Mouse (Mus musculus) limb, embryonic 13.5 days (tissue): Measurements from ENCODE around the gene Pold4. TPM values are rescaled to one million over a fixed set of nuclear protein-coding genes. Genes with fewer than 3 reads are reported as not detected.
A peak's percentile ranks its signal among the peaks of the same experiment; 100 is the strongest.

Experiments used
- ATAC-seq: fragments of 200-750 bp; cut with Nextera tagmentation; 2 replicates; pipeline ENCODE4 v1.8.0; 2017; ENCODE audit warnings: low read depth, moderate number of reproducible peaks, moderate TSS enrichment; ENCODE audit not compliant: low FRiP score
- H3K27ac ChIP-seq: fragments of 300-500 bp; sonication (generic); 2 replicates; pipeline ENCODE4 v1.5.1; 2015; ENCODE audit warnings: inconsistent platforms, mild to moderate bottlenecking, moderate library complexity
- H3K27me3 ChIP-seq: fragments of 300-500 bp; sonication (generic); 2 replicates; pipeline ENCODE4 v1.6.1; 2015; ENCODE audit warnings: mild to moderate bottlenecking, inconsistent platforms
- H3K36me3 ChIP-seq: fragments of 300-500 bp; sonication (generic); 2 replicates; pipeline ENCODE4 v1.6.1; 2015; ENCODE audit warnings: inconsistent platforms, mild to moderate bottlenecking, moderate library complexity
- H3K4me1 ChIP-seq: fragments of 300-500 bp; sonication (generic); 2 replicates; pipeline ENCODE4 v1.6.1; 2015; ENCODE audit warnings: inconsistent platforms
- H3K4me2 ChIP-seq: fragments of 300-500 bp; sonication (generic); replicated peaks from 2 replicates; pipeline ENCODE4 v1.6.1; 2015; ENCODE audit warnings: inconsistent platforms, mild to moderate bottlenecking, moderate library complexity
- H3K4me3 ChIP-seq: fragments of 300-500 bp; sonication (generic); 2 replicates; pipeline ENCODE4 v1.5.1; 2015; ENCODE audit warnings: moderate library complexity, mild to moderate bottlenecking, inconsistent platforms
- H3K9ac ChIP-seq: fragments of 300-500 bp; sonication (generic); 2 replicates; pipeline ENCODE4 v1.6.1; 2015; ENCODE audit warnings: mild to moderate bottlenecking, inconsistent platforms
- H3K9me3 ChIP-seq: fragments of 300-500 bp; sonication (generic); 2 replicates; pipeline ENCODE4 v1.6.1; 2016; ENCODE audit warnings: inconsistent platforms
- WGBS: fragments of 180-500 bp; shearing (Covaris S2); methylation state at CpG from one replicate; pipeline ENCODE4 v1.1.7; 2015; 5-methylcytosine and 5-hydroxymethylcytosine counted together
- polyA plus RNA-seq: library from polyadenylated mRNA; unstranded; fragments of >200 nt; fragmentation: Nextera tagmentation; extraction: Ambion mirVana; gene quantifications from 2 replicates; pipeline ENCODE4 v1.2.1, GENCODE M21; 2015

The Pold4 gene
- polyA plus RNA-seq, 1 experiment from 2014 or later: 17.6 TPM

DNA sequence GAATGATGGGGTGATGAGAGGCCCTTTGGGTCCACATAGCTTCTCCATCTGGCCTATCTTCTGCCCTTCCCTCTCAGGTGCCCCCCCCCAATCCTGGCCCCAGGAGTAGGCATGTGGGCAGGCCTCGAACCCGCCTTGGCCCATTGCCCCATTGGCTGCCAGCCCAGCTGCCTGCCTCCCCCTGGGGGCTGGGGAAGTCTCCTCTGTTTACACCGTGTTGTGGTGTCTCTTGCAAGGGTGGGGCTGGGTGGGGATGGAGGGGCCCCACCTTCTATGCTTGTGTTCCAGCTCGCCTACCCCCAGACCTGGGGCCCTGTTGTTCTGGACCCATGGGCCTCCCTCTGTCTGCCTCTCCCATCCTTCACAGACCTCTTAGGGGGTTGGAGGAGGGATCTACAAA, 11.3 kb upstream of the Pold4 start:
- WGBS: 50% methylated on average over 4 of the region's 4 CpGs
- Histone ChIP-seq H3K9ac (peak overlapping the region; percentile 25; the same call in 1 of the 2 replicates), H3K36me3 (peaks cover 35% of the 10 kb centered on the region), H3K4me3 (no peak overlapping the region), H3K27ac (no peak overlapping the region), H3K4me1 (peaks cover 56% of the 10 kb centered on the region), H3K27me3 (no peaks in the 10 kb centered on the region), H3K9me3 (no peaks in the 10 kb centered on the region), H3K4me2 (no peak overlapping the region)
- ATAC-seq: no peak

DNA sequence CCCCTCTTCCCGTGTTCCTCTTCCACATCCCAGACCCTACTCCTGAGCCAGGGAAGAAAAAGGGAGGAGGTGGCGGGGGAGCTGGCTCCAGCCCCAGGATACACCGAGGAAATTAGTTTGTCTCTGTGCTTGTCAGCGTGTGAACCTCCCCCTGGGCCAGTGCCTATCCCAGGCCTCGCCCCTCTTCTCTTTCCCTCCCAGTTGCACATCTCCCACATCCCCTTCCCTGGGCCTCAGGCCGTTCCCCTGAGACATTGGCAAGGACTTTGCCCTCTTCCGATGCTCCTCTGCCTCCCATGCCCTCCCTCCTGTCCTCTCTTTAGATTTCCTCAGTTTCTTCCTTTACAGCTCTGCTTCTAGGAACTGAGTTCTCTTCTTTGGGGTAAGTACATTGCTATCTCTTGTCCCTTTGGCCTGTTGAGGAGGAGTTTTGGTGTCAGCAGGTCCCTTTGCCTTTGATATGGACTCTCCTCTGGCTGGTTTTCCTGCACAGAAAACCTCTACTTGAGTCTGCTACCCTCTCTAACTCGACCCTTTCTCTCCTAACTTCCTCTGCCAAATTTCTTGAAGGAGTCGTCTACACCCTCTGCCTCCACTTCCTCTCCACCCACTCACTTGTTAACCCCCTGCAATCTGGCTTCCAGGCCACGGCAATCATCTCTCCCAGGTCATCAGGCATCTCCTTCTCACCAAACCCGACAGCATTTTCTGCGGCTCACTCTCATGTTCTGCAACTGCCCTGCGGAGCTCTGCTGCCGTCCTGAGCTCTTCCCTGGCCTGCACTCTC, 10.5 kb upstream of the Pold4 start:
- peaks cover 49% of the 10 kb centered on the region for H3K4me1 ChIP-seq
- H3K4me3 ChIP-seq: no peak overlapping the region
- H3K9me3 ChIP-seq: no peaks in the 10 kb centered on the region
- WGBS: 32% methylated on average over 14 of the region's 14 CpGs
- no peak for ATAC-seq
- H3K27ac ChIP-seq: no peak overlapping the region
- H3K4me2 ChIP-seq: no peak overlapping the region
- no peaks in the 10 kb centered on the region for H3K27me3 ChIP-seq
- H3K36me3 ChIP-seq: peaks cover 35% of the 10 kb centered on the region
- H3K9ac ChIP-seq: peak overlapping the region; percentile 31; the same call in 1 of the 2 replicates

DNA sequence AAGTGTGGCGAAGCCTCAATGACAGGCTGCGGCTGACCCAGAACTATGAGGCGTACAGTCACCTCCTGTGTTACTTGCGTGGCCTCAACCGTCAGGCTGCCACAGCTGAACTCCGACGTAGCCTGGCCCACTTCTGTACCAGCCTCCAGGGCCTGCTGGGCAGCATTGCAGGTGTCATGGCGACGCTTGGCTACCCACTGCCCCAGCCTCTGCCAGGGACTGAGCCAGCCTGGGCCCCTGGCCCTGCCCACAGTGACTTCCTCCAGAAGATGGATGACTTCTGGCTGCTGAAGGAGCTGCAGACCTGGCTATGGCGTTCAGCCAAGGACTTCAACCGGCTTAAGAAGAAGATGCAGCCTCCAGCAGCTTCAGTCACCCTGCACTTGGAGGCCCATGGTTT, 9.5 kb upstream of the Pold4 start:
- no peaks in the 10 kb centered on the region for H3K9me3 ChIP-seq
- 78% methylated on average over 11 of the region's 11 CpGs for WGBS
- no peak overlapping the region for H3K4me3 ChIP-seq
- H3K4me1 ChIP-seq: peaks cover 39% of the 10 kb centered on the region
- H3K9ac ChIP-seq: no peak overlapping the region
- no peak for ATAC-seq
- no peak overlapping the region for H3K27ac ChIP-seq
- H3K36me3 ChIP-seq: peaks cover 35% of the 10 kb centered on the region
- no peak overlapping the region for H3K4me2 ChIP-seq
- H3K27me3 ChIP-seq: no peaks in the 10 kb centered on the region

DNA sequence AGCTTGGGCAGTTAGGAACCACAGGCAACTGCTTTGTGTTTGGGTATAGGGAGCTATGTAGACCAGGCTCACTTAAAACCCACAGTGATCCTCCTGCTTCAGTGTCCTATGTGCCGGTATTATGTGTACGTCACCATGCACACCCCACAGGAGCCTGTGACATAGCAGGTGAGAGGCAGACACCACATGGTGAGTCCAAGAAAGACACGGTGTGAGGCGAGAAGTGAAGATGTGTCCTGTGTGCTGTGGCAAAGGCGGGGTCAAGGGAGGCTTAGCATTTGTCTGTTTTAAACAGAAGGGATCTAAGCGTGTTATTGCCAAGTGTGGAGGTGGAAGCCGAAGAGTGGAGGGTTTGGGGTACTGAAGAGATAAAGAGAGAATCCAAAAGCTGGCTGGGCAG, 4.9 kb upstream of the Pold4 start:
- Histone ChIP-seq H3K4me1 (peaks cover 6% of the 10 kb centered on the region), H3K4me2 (no peak overlapping the region), H3K27ac (no peak overlapping the region), H3K9ac (no peak overlapping the region), H3K36me3 (peaks cover 20% of the 10 kb centered on the region), H3K27me3 (peaks cover 12% of the 10 kb centered on the region; the same call in 1 of the 2 replicates), H3K9me3 (no peaks in the 10 kb centered on the region), H3K4me3 (no peak overlapping the region)
- WGBS: 89% methylated on average over 7 of the region's 7 CpGs
- no peak for ATAC-seq

DNA sequence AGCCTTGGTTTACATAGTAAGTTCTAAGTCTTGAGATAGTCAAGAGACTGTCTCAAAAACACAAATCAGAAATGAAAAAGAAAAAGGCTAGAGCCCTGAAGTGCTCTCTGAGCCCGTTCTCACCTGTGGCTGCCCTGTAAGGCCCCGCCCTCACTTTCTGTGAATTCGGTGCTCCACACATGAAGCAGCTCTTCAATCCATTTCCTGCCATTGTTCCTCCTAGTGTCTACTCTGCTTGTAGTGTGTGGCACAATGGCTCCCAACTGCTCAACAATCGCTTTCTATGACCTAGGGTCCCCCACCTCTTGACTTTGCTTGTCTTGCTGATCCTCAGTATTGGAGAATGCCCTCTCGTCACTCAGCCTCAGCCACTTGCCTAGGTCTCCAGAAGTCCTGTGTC, 4.3 kb upstream of the Pold4 start:
- ATAC-seq: no peak
- Histone ChIP-seq H3K9me3 (no peaks in the 10 kb centered on the region), H3K4me1 (peaks cover 11% of the 10 kb centered on the region), H3K4me2 (no peak overlapping the region), H3K27ac (no peak overlapping the region), H3K4me3 (no peak overlapping the region), H3K27me3 (peaks cover 12% of the 10 kb centered on the region; the same call in 1 of the 2 replicates), H3K9ac (no peak overlapping the region), H3K36me3 (peaks cover 13% of the 10 kb centered on the region)
- 73% methylated on average over 5 of the region's 5 CpGs for WGBS

DNA sequence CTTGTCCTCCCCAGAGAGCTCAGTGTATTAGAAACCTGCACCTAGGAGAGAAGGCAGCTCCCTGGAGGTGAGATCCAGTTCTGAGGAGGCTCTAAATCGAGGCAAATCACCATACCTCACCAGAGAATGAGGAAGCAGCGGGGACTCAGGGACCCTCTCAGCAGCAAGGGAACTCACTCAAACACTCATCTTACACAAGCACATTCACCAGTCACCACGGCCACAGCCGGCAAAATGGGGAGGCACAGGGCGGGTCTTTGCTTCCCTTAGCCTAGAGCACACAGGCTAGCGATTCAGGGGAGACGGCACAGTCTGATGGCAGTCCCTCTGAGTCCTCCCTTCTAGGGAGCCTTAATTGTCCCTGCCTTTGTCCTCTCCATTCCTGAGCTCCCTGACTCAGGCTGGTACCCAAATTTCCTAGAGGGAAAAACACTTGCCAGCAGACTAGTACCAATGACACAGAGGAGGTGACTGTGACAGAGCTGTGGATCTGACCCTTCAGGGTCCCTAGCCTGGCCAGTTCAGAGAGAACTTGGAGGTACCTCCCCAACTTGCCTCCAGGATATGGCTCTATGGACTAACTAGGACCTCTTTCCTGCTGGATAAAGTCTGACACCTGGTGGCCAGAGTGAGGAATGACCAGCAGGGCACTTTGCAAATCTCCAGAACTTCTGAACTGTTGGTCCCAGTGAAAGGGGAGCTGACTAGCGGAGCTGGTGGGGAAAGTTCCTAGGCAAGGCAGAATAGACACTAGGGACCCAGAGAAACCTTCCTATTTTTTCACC, 3.6 kb upstream of the Pold4 start:
- no peak overlapping the region; the same call in 1 of the 2 replicates for H3K27ac ChIP-seq
- ATAC-seq: no peak; the same call in 1 of the 2 replicates
- peaks cover 14% of the 10 kb centered on the region for H3K4me1 ChIP-seq
- H3K9ac ChIP-seq: no peak overlapping the region
- H3K4me3 ChIP-seq: no peak overlapping the region
- H3K4me2 ChIP-seq: no peak overlapping the region
- no peaks in the 10 kb centered on the region for H3K9me3 ChIP-seq
- H3K36me3 ChIP-seq: peaks cover 7% of the 10 kb centered on the region
- WGBS: 18% methylated on average over 8 of the region's 8 CpGs
- peaks cover 12% of the 10 kb centered on the region; the same call in 1 of the 2 replicates for H3K27me3 ChIP-seq

DNA sequence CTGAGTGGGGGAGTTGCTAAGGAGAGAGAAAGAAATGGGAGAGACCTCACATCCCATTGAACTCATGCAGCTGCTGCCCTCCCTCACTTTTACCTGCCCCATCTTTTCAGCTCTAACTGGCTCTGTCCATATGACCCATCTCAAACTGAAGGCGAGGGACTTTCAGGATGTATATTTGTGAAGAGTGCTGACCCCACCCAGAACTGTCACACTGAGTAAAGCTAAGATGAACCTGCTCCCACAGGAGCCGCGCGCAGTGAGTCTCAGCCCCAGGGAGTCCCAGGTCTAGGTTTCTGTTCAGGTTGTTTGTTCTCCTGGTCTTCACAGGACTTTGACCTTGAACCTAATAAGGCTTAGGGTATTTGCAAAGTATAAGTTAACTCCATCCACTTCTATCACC, 2.8 kb upstream of the Pold4 start:
- 77% methylated on average over 4 of the region's 4 CpGs for WGBS
- no peak for ATAC-seq
- H3K9me3 ChIP-seq: no peaks in the 10 kb centered on the region
- H3K4me3 ChIP-seq: no peak overlapping the region
- no peak overlapping the region for H3K4me2 ChIP-seq
- H3K36me3 ChIP-seq: no peaks in the 10 kb centered on the region
- H3K27me3 ChIP-seq: peaks cover 12% of the 10 kb centered on the region; the same call in 1 of the 2 replicates
- peaks cover 14% of the 10 kb centered on the region for H3K4me1 ChIP-seq
- H3K27ac ChIP-seq: no peak overlapping the region
- H3K9ac ChIP-seq: no peak overlapping the region

DNA sequence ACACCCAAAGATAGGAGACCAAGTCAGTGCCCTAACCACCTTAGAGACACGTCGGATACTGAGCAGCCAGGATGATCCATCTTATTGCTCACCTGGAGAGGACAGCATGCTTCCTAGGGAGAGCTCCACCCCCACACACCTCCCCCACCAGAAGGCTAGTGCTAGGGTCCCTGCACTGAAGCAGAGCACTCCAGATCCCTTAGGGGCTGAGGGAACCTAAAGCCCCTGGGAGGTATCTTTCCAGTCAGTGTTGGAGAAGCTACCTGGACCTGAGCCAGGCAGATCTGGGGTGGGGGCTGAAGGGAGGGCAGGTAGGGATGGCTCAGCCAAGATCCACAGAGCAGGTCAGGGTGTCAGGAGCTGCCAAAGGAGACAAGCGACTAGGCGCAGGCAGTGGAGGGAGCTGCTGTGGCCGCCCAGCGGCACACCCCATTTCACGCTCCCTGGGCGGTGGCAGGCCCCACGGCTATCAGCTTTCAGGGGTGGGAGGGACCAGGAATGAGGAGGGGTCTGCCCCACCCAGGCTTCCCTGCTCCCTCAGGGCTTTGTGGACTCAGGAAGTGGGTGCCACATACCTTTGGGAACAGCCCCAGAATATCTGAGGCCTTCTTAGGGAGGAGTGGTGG, 2.1 kb upstream of the Pold4 start:
- 35% methylated on average over 9 of the region's 9 CpGs for WGBS
- Histone ChIP-seq H3K27me3 (peaks cover 12% of the 10 kb centered on the region; the same call in 1 of the 2 replicates), H3K4me1 (peaks cover 14% of the 10 kb centered on the region), H3K36me3 (no peaks in the 10 kb centered on the region), H3K4me2 (no peak overlapping the region), H3K9ac (no peak overlapping the region), H3K9me3 (no peaks in the 10 kb centered on the region), H3K27ac (no peak overlapping the region), H3K4me3 (no peak overlapping the region)
- no peak for ATAC-seq

DNA sequence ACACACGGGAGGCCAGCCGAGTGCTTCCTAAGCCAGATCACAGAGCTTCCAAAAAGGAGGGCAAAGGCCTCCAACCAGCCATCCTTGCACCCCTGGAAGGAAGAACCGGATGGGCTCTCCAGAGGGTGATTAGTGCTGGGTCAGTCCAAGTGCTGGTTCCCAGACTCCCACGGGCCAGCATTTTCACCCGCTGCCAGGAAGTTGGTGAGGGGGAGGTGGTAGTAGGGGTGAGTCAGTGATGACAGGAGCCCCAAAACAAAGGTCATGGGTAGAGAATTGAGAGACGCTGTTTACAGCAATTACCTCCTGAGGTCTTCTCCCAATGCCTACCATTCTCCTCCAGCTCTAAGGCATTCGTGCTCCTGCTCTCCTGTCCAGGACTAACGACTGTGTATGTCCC, 1.3 kb upstream of the Pold4 start:
- 79% methylated on average over 8 of the region's 8 CpGs for WGBS
- Histone ChIP-seq H3K4me2 (no peak overlapping the region), H3K36me3 (no peaks in the 10 kb centered on the region), H3K4me3 (no peak overlapping the region), H3K27ac (no peak overlapping the region), H3K9ac (no peak overlapping the region), H3K27me3 (peaks cover 12% of the 10 kb centered on the region; the same call in 1 of the 2 replicates), H3K4me1 (peaks cover 14% of the 10 kb centered on the region), H3K9me3 (no peaks in the 10 kb centered on the region)
- ATAC-seq: no peak

DNA sequence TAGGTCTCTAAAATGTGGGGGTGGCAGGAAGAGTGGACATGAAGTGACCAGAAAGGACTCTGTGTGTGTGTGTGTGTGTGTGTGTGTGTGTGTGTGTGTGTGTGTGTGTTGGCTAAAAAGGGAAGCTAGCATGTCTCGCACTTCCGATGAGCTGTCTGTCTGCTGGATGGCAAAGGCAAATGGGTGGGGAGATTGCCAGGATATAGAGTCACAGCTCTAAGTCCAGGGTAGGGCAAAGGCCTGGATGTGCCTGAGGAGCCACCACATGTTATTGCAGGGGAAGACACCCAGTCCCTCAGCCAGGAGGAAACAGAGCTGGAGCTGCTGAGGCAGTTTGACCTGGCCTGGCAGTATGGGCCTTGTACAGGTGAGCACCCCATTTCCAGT, 480 bp downstream of the Pold4 start:
- peak overlapping the region; percentile 88 for H3K4me2 ChIP-seq
- H3K36me3 ChIP-seq: no peaks in the 10 kb centered on the region
- H3K27me3 ChIP-seq: peaks cover 12% of the 10 kb centered on the region; the same call in 1 of the 2 replicates
- peaks cover 20% of the 10 kb centered on the region for H3K4me1 ChIP-seq
- peak overlapping the region; percentile 73 for H3K9ac ChIP-seq
- 64% methylated on average over 2 of the region's 2 CpGs for whole genome bisulfite sequencing
- no peaks in the 10 kb centered on the region for H3K9me3 ChIP-seq
- H3K27ac ChIP-seq: peak overlapping the region; percentile 56
- ATAC-seq: no peak
- peak overlapping the region; percentile 56 for H3K4me3 ChIP-seq

DNA sequence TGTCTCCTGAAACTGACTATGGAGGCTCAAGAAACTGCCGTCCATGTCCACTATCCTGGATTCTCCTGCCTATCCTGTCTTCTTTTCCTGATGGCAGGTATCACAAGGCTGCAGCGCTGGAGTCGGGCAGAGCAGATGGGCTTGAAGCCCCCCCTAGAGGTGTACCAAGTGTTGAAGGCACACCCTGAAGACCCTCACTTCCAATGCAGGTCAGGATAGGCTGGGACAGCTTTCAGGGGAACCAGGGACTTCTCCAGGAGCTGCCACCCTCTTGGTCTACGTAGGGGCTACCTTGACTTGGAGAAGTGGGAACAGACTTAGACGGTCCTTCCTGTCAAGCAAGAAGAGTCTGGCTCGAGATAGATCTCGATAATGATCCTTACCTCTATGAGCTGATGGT, 952 bp downstream of the Pold4 start:
- peaks cover 12% of the 10 kb centered on the region; the same call in 1 of the 2 replicates for H3K27me3 ChIP-seq
- no peaks in the 10 kb centered on the region for H3K9me3 ChIP-seq
- no peak overlapping the region for H3K9ac ChIP-seq
- peak overlapping the region; percentile 56; the same call in 1 of the 2 replicates for H3K4me3 ChIP-seq
- 81% methylated on average over 7 of the region's 7 CpGs for WGBS
- H3K27ac ChIP-seq: no peak overlapping the region
- peak overlapping the region; percentile 88; the same call in 1 of the 2 replicates for H3K4me2 ChIP-seq
- H3K36me3 ChIP-seq: no peaks in the 10 kb centered on the region
- peaks cover 20% of the 10 kb centered on the region for H3K4me1 ChIP-seq
- no peak for ATAC-seq

DNA sequence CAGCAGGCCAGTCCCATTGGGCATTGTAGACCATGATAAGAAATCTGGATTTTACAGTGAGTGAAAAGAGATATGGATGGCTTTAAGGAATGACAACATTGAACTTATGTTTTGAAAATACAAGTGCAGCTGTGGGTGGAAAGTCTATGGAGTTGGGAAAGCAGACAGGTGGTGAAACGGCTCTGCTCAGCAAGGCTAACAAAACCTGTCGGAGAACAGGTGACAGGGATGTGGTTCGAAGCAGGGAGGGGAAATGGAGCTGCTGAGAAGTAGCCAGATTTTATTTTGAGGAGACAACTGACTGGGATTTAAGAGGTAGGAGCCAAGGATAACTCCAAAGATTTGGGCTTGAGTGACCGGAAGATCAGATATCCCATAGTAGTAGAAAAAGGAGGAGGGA, 2.8 kb downstream of the Pold4 start:
- Histone ChIP-seq H3K27me3 (peaks cover 5% of the 10 kb centered on the region; the same call in 1 of the 2 replicates), H3K9me3 (no peaks in the 10 kb centered on the region), H3K4me2 (no peak overlapping the region), H3K4me1 (peaks cover 20% of the 10 kb centered on the region), H3K4me3 (no peak overlapping the region), H3K27ac (no peak overlapping the region), H3K36me3 (no peaks in the 10 kb centered on the region), H3K9ac (no peak overlapping the region)
- 74% methylated on average over 4 of the region's 4 CpGs for WGBS
- no peak for ATAC-seq
